Mouse (Mus musculus) right cerebral cortex, postnatal 4 days (tissue): ENCODE results near the gene Frmpd4.

Experiments used
- DNase-seq: peaks from one replicate; pipeline ENCODE4 v3.0.0-alpha.2; 2022

Frmpd4 gene

GRCm38 (mm10) chrX:167522528-167522927, 1054.5 kb downstream of the Frmpd4 start:
- DNase-seq: no peak

- DNase-seq: no peak
Measured at GRCm38 (mm10) chrX:167518440-167518839, 1058.6 kb downstream of the Frmpd4 start.

- peak; percentile 69 for DNase-seq
Measured at GRCm38 (mm10) chrX:167497780-167498179, 1079.3 kb downstream of the Frmpd4 start.

- no peak for DNase-seq
Measured at GRCm38 (mm10) chrX:167492265-167492664, 1084.8 kb downstream of the Frmpd4 start.

GRCm38 (mm10) chrX:167491589-167492207, 1085.3 kb downstream of the Frmpd4 start:
- no peak for DNase-seq

GRCm38 (mm10) chrX:167483409-167484177, 1093.4 kb downstream of the Frmpd4 start:
- DNase-seq: no peak

- DNase-seq: peak; percentile 4
Measured at GRCm38 (mm10) chrX:167477636-167478035, 1099.4 kb downstream of the Frmpd4 start.

- DNase-seq: no peak
Measured at GRCm38 (mm10) chrX:167434883-167435282, 1142.1 kb downstream of the Frmpd4 start.

- no peak for DNase-seq
Measured at GRCm38 (mm10) chrX:167433950-167434349, 1143.1 kb downstream of the Frmpd4 start.
